Mouse (Mus musculus): Measurements from ENCODE around the gene Fcgbp. TPM values are rescaled to one million over a fixed set of nuclear protein-coding genes. Genes with fewer than 3 reads are reported as not detected.

The Fcgbp gene
- polyA plus RNA-seq, 1 experiment: 0.84 TPM

- H3K9ac ChIP-seq (ENCODE audit: low read depth, poor library complexity, severe bottlenecking): peak within 1 kb of the TSS; percentile 93
- no peaks in the 10 kb centered on the region for H3K36me3 ChIP-seq (ENCODE audit: control insufficient read depth, insufficient read depth, low read length, poor library complexity, severe bottlenecking)
- no peak within 1 kb of the TSS for H3K27ac ChIP-seq (ENCODE audit: insufficient read depth, low read length)
- no peaks in the 10 kb centered on the region for H3K27me3 ChIP-seq (ENCODE audit: control insufficient read depth, insufficient read depth, low read length, poor library complexity, severe bottlenecking)
- peaks cover 2% of the 10 kb centered on the region for H3K4me1 ChIP-seq (ENCODE audit: control insufficient read depth, insufficient read depth, low read length)
- no peak for TF ChIP-seq CTCF (IDR thresholded peaks at IDR 0.05; ENCODE audit: low read depth, low read length)
- peak; percentile 65 for TF ChIP-seq POLR2A (IDR thresholded peaks at IDR 0.05; ENCODE audit: insufficient read depth, low read length)
- peak within 1 kb of the TSS; percentile 94 for H3K4me3 ChIP-seq (ENCODE audit: low read depth, low read length)
- H3K9me3 ChIP-seq (replicated peaks; ENCODE audit: control insufficient read depth, insufficient read depth, low read length, poor library complexity, severe bottlenecking): no peaks in the 10 kb centered on the region
Measured at GRCm38 (mm10) chr7:28169489-28170422, 98.7 kb downstream of the Fcgbp start, which contains the start of gene Fbl. TSS of gene Fbl (plus strand) at chr7:28169710.

Other genes starting within 250 kb of the Fcgbp start
- 7.0 and 7.7 TPM in 2 replicates for gene Zfp59, start 232.6 kb upstream of the Fcgbp start, polyA plus RNA-seq (2011; ENCODE audit: insufficient read depth, insufficient read length, low read depth, missing spikeins)
- gene Zfp607a, start 213.7 kb upstream of the Fcgbp start, polyA plus RNA-seq (2011; ENCODE audit: insufficient read depth, insufficient read length, low read depth, missing spikeins): 1.8 and 2.0 TPM in 2 replicates
- gene Zfp974, start 141.8 kb upstream of the Fcgbp start, polyA plus RNA-seq (2011; ENCODE audit: insufficient read depth, insufficient read length, low read depth, missing spikeins): 5.8 and 8.7 TPM in 2 replicates
- 19.9 and 21.3 TPM in 2 replicates for gene Zfp780b, start 92.1 kb upstream of the Fcgbp start, polyA plus RNA-seq (2011; ENCODE audit: insufficient read depth, insufficient read length, low read depth, missing spikeins)
- 15.3 and 16.4 TPM in 2 replicates for gene Zfp850, start 57.1 kb upstream of the Fcgbp start, polyA plus RNA-seq (2011; ENCODE audit: insufficient read depth, insufficient read length, low read depth, missing spikeins)
- 134 and 143 TPM in 2 replicates for gene Psmc4, start 21.1 kb upstream of the Fcgbp start, polyA plus RNA-seq (2011; ENCODE audit: insufficient read depth, insufficient read length, low read depth, missing spikeins)
- 0.13 TPM in 1 of 2 replicates, not detected in the other for gene 9530053A07Rik, start 58.2 kb downstream of the Fcgbp start, polyA plus RNA-seq (2011; ENCODE audit: insufficient read depth, insufficient read length, low read depth, missing spikeins)
- 441 and 480 TPM in 2 replicates for gene Fbl, start 98.5 kb downstream of the Fcgbp start, polyA plus RNA-seq (2011; ENCODE audit: insufficient read depth, insufficient read length, low read depth, missing spikeins)
- 9.2 and 9.5 TPM in 2 replicates for gene Dyrk1b, start 108.2 kb downstream of the Fcgbp start, polyA plus RNA-seq (2011; ENCODE audit: insufficient read depth, insufficient read length, low read depth, missing spikeins)
- 17.2 and 17.3 TPM in 2 replicates for gene Eid2, start 196.6 kb downstream of the Fcgbp start, polyA plus RNA-seq (2011; ENCODE audit: insufficient read depth, insufficient read length, low read depth, missing spikeins)
- 8.5 and 8.8 TPM in 2 replicates for gene Eid2b, start 206.5 kb downstream of the Fcgbp start, polyA plus RNA-seq (2011; ENCODE audit: insufficient read depth, insufficient read length, low read depth, missing spikeins)
- 0.70 and 3.2 TPM in 2 replicates for gene Selenov, start 219.9 kb downstream of the Fcgbp start, polyA plus RNA-seq (2011; ENCODE audit: insufficient read depth, insufficient read length, low read depth, missing spikeins)
- 9.5 and 10.5 TPM in 2 replicates for gene Dll3, start 231.0 kb downstream of the Fcgbp start, polyA plus RNA-seq (2011; ENCODE audit: insufficient read depth, insufficient read length, low read depth, missing spikeins)
- gene Timm50, start 240.8 kb downstream of the Fcgbp start, polyA plus RNA-seq (2011; ENCODE audit: insufficient read depth, insufficient read length, low read depth, missing spikeins): 70.5 and 76.4 TPM in 2 replicates